In the genomic region with DNA sequence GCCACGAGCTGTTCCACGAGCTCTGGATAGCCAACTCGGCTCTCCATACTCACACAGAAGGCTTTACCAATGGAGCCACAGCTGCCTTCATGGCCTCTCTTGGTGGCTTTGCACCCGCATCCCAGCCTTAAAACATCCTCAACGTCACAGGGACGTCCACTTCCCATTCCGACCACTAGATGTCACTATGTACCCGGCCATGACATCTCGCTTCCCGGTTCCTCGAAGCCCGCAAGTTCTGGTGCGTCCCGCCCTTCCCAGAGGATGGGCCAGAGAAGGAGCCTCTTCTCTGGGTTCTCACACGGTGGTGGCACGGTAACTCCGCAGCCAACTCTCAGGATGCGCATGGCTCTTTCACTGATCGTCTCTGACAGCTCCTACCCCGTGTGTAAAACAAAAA, we compare ENCODE assay signal across 8 mouse cellular contexts. TPM values are rescaled to one million over a fixed set of nuclear protein-coding genes. Genes with fewer than 3 reads are reported as not detected.
DNase-seq lines count a peak whose midpoint lies in the region; ATAC-seq and TF ChIP-seq lines count a peak whose summit lies in the region.

No protein-coding gene starts in this region.

- TF ChIP-seq CTCF in heart, adult 2 months (IDR thresholded peaks at IDR 0.05) = peak; percentile 96
- TF ChIP-seq CTCF in cerebellum, adult 2 months (IDR thresholded peaks at IDR 0.05; ENCODE audit: borderline replicate concordance, insufficient read depth, low read depth, low read length) = peak; percentile 98
- peak; percentile 99 for TF ChIP-seq CTCF in forebrain, postnatal 0 days (IDR thresholded peaks at IDR 0.05; ENCODE audit: low read depth)

- ATAC-seq in heart, embryonic 12.5 days (ENCODE audit: insufficient number of reproducible peaks, low FRiP score) = no peak
- ATAC-seq in forebrain, postnatal 0 days = peak; percentile 86
- peak; percentile 72 for ATAC-seq in hindbrain, embryonic 16.5 days
- ATAC-seq in midbrain, embryonic 13.5 days = peak; percentile 66

- no peak overlapping the region for H3K4me2 ChIP-seq in heart, embryonic 12.5 days
- 0 out of 2 replicates have a peak overlapping the region, but pooled peaks have one; percentile 0 for H3K4me2 ChIP-seq in forebrain, postnatal 0 days (ENCODE audit: low read depth)
- H3K4me2 ChIP-seq in hindbrain, embryonic 16.5 days (ENCODE audit: low read length) = peak overlapping the region; percentile 34; the same call in 1 of the 2 replicates
- H3K4me2 ChIP-seq in midbrain, embryonic 13.5 days (replicated peaks) = no peak overlapping the region

- no peaks in the 10 kb centered on the region for H3K9me3 ChIP-seq in heart, embryonic 12.5 days (replicated peaks)
- no peaks in the 10 kb centered on the region for H3K9me3 ChIP-seq in forebrain, postnatal 0 days (ENCODE audit: low read length)
- no peaks in the 10 kb centered on the region for H3K9me3 ChIP-seq in hindbrain, embryonic 16.5 days (ENCODE audit: control insufficient read depth, low read length)
- H3K9me3 ChIP-seq in midbrain, embryonic 13.5 days = no peaks in the 10 kb centered on the region

- TF ChIP-seq EP300 in heart, adult 2 months (IDR thresholded peaks at IDR 0.05; ENCODE audit: insufficient read depth, low read depth, low read length) = peak; percentile 79; the same call in 1 of the 2 replicates

- DNase-seq in heart, adult 2 months = peak; percentile 62 to 80
- peak; percentile 82 to 92 for DNase-seq in cerebellum, adult 2 months
- peak; percentile 94 for DNase-seq in forebrain, postnatal 0 days
- DNase-seq in left cerebral cortex, postnatal 10 days (ENCODE audit: extremely low spot score in 1 of 2, low spot score in 2 of 2) = peak; percentile 79 to 81
- peak; percentile 7 for DNase-seq in spleen, adult 12 weeks (ENCODE audit: low spot score)

- intact Hi-C loops in heart, adult 2 months (cut with DNase I) = loop anchor here (1.0 to 10.0 kb wide), 5 partner anchors 105 to 449 kb away; a partner anchor contains a TSS
- intact Hi-C loops in left cerebral cortex, postnatal 10 days (cut with DNase I) = loop anchor here (2.0 to 10.0 kb wide), 3 partner anchors 359 to 449 kb away; a partner anchor contains a TSS

- H3K4me1 ChIP-seq in heart, adult 2 months (ENCODE audit: control insufficient read depth, insufficient read depth, low read length) = no peaks in the 10 kb centered on the region
- no peaks in the 10 kb centered on the region for H3K4me1 ChIP-seq in heart, embryonic 12.5 days (replicated peaks)
- H3K4me1 ChIP-seq in cerebellum, adult 2 months (ENCODE audit: control insufficient read depth, insufficient read depth, low read length) = peaks cover 12% of the 10 kb centered on the region
- no peaks in the 10 kb centered on the region for H3K4me1 ChIP-seq in forebrain, postnatal 0 days (ENCODE audit: insufficient read depth)
- H3K4me1 ChIP-seq in hindbrain, embryonic 16.5 days (ENCODE audit: control insufficient read depth, insufficient read depth, low read depth, low read length) = no peaks in the 10 kb centered on the region
- H3K4me1 ChIP-seq in midbrain, embryonic 13.5 days (replicated peaks) = no peaks in the 10 kb centered on the region

- WGBS in heart, adult 2 months = 5% methylated on average over 20 of the region's 20 CpGs
- WGBS in heart, embryonic 12.5 days = 4% methylated on average over 20 of the region's 20 CpGs
- 1% methylated on average over 20 of the region's 20 CpGs for WGBS in cerebellum, adult 2 months
- WGBS in forebrain, postnatal 0 days = 4% methylated on average over 20 of the region's 20 CpGs
- 2% methylated on average over 20 of the region's 20 CpGs for WGBS in hindbrain, embryonic 16.5 days
- 3% methylated on average over 20 of the region's 20 CpGs for WGBS in midbrain, embryonic 13.5 days

- H3K27me3 ChIP-seq in heart, adult 2 months (ENCODE audit: control insufficient read depth, insufficient read depth, low read length) = no peaks in the 10 kb centered on the region
- peaks cover 39% of the 10 kb centered on the region for H3K27me3 ChIP-seq in heart, embryonic 12.5 days (replicated peaks)
- no peaks in the 10 kb centered on the region for H3K27me3 ChIP-seq in cerebellum, adult 2 months (ENCODE audit: control insufficient read depth, insufficient read depth, low read length)
- no peaks in the 10 kb centered on the region; the same call in 1 of the 2 replicates for H3K27me3 ChIP-seq in forebrain, postnatal 0 days (ENCODE audit: insufficient read depth, low read length)
- H3K27me3 ChIP-seq in hindbrain, embryonic 16.5 days (replicated peaks; ENCODE audit: control insufficient read depth, insufficient read depth, low read length) = no peaks in the 10 kb centered on the region
- H3K27me3 ChIP-seq in midbrain, embryonic 13.5 days = peaks cover 18% of the 10 kb centered on the region; the same call in 1 of the 2 replicates

- no peak overlapping the region for H3K27ac ChIP-seq in heart, adult 2 months
- no peak overlapping the region for H3K27ac ChIP-seq in heart, embryonic 12.5 days (ENCODE audit: poor library complexity, severe bottlenecking)
- H3K27ac ChIP-seq in cerebellum, adult 2 months (ENCODE audit: insufficient read depth, low read length) = no peak overlapping the region
- no peak overlapping the region for H3K27ac ChIP-seq in forebrain, postnatal 0 days (ENCODE audit: low read depth, low read length)
- H3K27ac ChIP-seq in hindbrain, embryonic 16.5 days (ENCODE audit: low read depth, low read length) = no peak overlapping the region
- H3K27ac ChIP-seq in midbrain, embryonic 13.5 days = no peak overlapping the region

- no peak overlapping the region for H3K9ac ChIP-seq in heart, adult 2 months (ENCODE audit: low read depth, low read length)
- H3K9ac ChIP-seq in heart, embryonic 12.5 days = no peak overlapping the region
- no peak overlapping the region for H3K9ac ChIP-seq in forebrain, postnatal 0 days
- H3K9ac ChIP-seq in hindbrain, embryonic 16.5 days (ENCODE audit: low read depth, low read length) = no peak overlapping the region
- no peak overlapping the region for H3K9ac ChIP-seq in midbrain, embryonic 13.5 days (replicated peaks)

- H3K4me3 ChIP-seq in heart, adult 2 months = no peak overlapping the region
- H3K4me3 ChIP-seq in heart, embryonic 12.5 days = no peak overlapping the region
- no peak overlapping the region for H3K4me3 ChIP-seq in cerebellum, adult 2 months (replicated peaks; ENCODE audit: insufficient read depth, low read depth, low read length)
- no peak overlapping the region for H3K4me3 ChIP-seq in forebrain, postnatal 0 days (ENCODE audit: low read depth, low read length)
- H3K4me3 ChIP-seq in hindbrain, embryonic 16.5 days (ENCODE audit: low read length) = no peak overlapping the region
- H3K4me3 ChIP-seq in midbrain, embryonic 13.5 days (replicated peaks) = no peak overlapping the region

- H3K36me3 ChIP-seq in heart, adult 2 months (ENCODE audit: control insufficient read depth, insufficient read depth, low read length) = no peaks in the 10 kb centered on the region
- H3K36me3 ChIP-seq in heart, embryonic 12.5 days = no peaks in the 10 kb centered on the region
- no peaks in the 10 kb centered on the region for H3K36me3 ChIP-seq in forebrain, postnatal 0 days (ENCODE audit: insufficient read depth)
- no peaks in the 10 kb centered on the region for H3K36me3 ChIP-seq in hindbrain, embryonic 16.5 days (ENCODE audit: control insufficient read depth, insufficient read depth, low read length)
- no peaks in the 10 kb centered on the region for H3K36me3 ChIP-seq in midbrain, embryonic 13.5 days

- no peak for TF ChIP-seq POLR2A in heart, adult 2 months (IDR thresholded peaks at IDR 0.05; ENCODE audit: insufficient read depth, low read depth, low read length)
- no peak for TF ChIP-seq POLR2A in cerebellum, adult 2 months (IDR thresholded peaks at IDR 0.05; ENCODE audit: borderline replicate concordance, insufficient read depth, low read length)

- H3K79me2 ChIP-seq in heart, adult 2 months (replicated peaks; ENCODE audit: control insufficient read depth, insufficient read depth, low read length) = no peaks in the 10 kb centered on the region

RNA-seq across cellular contexts. Expression of a gene that starts 8.8 kb away (rescaled TPM):
- not detected for total RNA-seq in heart, adult 2 months (2021)
- polyA plus RNA-seq in heart, adult 2 months (2012; rRNA removed) = not detected in 2 replicates
- polyA plus RNA-seq in heart, embryonic 12.5 days (2016; fragmentation: Nextera tagmentation; extraction: Ambion mirVana) = not detected in 2 replicates
- polyA plus RNA-seq in cerebellum, adult 2 months (2012; rRNA removed) = not detected in 2 replicates
- not detected in 2 replicates for total RNA-seq in forebrain, postnatal 0 days (2014; rRNA removed)
- not detected in 2 replicates for polyA plus RNA-seq in forebrain, postnatal 0 days (2015; fragmentation: Nextera tagmentation; extraction: Ambion mirVana)
- polyA plus RNA-seq in hindbrain, embryonic 16.5 days (2015; fragmentation: Nextera tagmentation; extraction: Ambion mirVana) = not detected in 2 replicates
- not detected for total RNA-seq in left cerebral cortex, postnatal 10 days (2021)
- not detected in 2 replicates for polyA plus RNA-seq in midbrain, embryonic 13.5 days (2015; fragmentation: Nextera tagmentation; extraction: Ambion mirVana)

RNA-seq across cellular contexts. Expression of a gene that starts 55.3 kb away (rescaled TPM):
- 1 to 10 TPM in 1 of 2 experiments, under 1 TPM in 1; 0.52 to 1.2 TPM for total RNA-seq in heart, adult 2 months (2021)
- polyA plus RNA-seq in heart, adult 2 months (2012; rRNA removed) = 0.43 and 0.67 TPM in 2 replicates
- 2.4 and 3.0 TPM in 2 replicates for polyA plus RNA-seq in heart, embryonic 12.5 days (2016; fragmentation: Nextera tagmentation; extraction: Ambion mirVana)
- polyA plus RNA-seq in cerebellum, adult 2 months (2012; rRNA removed) = 73.9 and 77.7 TPM in 2 replicates
- total RNA-seq in forebrain, postnatal 0 days (2014; rRNA removed) = 42.0 and 48.7 TPM in 2 replicates
- 10.1 and 16.5 TPM in 2 replicates for polyA plus RNA-seq in forebrain, postnatal 0 days (2015; fragmentation: Nextera tagmentation; extraction: Ambion mirVana)
- 19.4 and 23.0 TPM in 2 replicates for polyA plus RNA-seq in hindbrain, embryonic 16.5 days (2015; fragmentation: Nextera tagmentation; extraction: Ambion mirVana)
- 10 to 100 TPM; 83.2 to 87.1 TPM for total RNA-seq in left cerebral cortex, postnatal 10 days (2021)
- polyA plus RNA-seq in midbrain, embryonic 13.5 days (2015; fragmentation: Nextera tagmentation; extraction: Ambion mirVana) = 17.2 and 17.4 TPM in 2 replicates

Comparison
In these comparisons a context has a peak if more than half of its experiments do, and no peak if none do; other contexts are left out.
1. DNase-seq: peak in every context shown above with its lines; median percentile 94 in forebrain, postnatal 0 days; 87 in cerebellum, adult 2 months; 80 in left cerebral cortex, postnatal 10 days; 71 in heart, adult 2 months; 7 in spleen, adult 12 weeks.
2. H3K4me2 ChIP-seq: peak in forebrain, postnatal 0 days (single experiment) and hindbrain, embryonic 16.5 days (single experiment); none in heart, embryonic 12.5 days (single experiment) and midbrain, embryonic 13.5 days (single experiment).
3. Peak in every context shown above with its lines, with median percentiles within 50 percentile points of each other: CTCF ChIP-seq.